Mouse (Mus musculus): Measurements from ENCODE around the gene Mfsd4a. TPM values are rescaled to one million over a fixed set of nuclear protein-coding genes. Genes with fewer than 3 reads are reported as not detected.

The Mfsd4a gene
- total and polyA plus RNA-seq, 2 experiments = 0.09 to 0.12 TPM

GRCm38 (mm10) chr1:132010632-132011501 lies 57.0 kb downstream of the Mfsd4a start:
- DNase-seq (ENCODE audit: extremely low read depth, low read depth, low spot score) = peak; percentile 77

GRCm38 (mm10) chr1:132008881-132009644 lies 58.8 kb downstream of the Mfsd4a start:
- Histone ChIP-seq H3K27me3 (ENCODE audit: control insufficient read depth, insufficient read depth, low read length) (no peaks in the 10 kb centered on the region), H3K36me3 (ENCODE audit: control insufficient read depth, insufficient read depth, low read length) (no peaks in the 10 kb centered on the region), H3K79me2 (ENCODE audit: control insufficient read depth, insufficient read depth, low read length) (peaks cover 24% of the 10 kb centered on the region), H3K4me1 (ENCODE audit: control insufficient read depth, insufficient read depth, low read length) (peaks cover 29% of the 10 kb centered on the region), H3K9ac (ENCODE audit: low read depth, low read length) (peak overlapping the region; percentile 68), H3K27ac (replicated peaks; ENCODE audit: insufficient read depth, low read depth, low read length) (peak overlapping the region; percentile 71), H3K4me3 (ENCODE audit: insufficient read depth, low read depth, low read length) (peak overlapping the region; percentile 65)
- no peak for DNase-seq (ENCODE audit: extremely low read depth, low read depth, low spot score)
- 15% methylated on average over 8 of the region's 8 CpGs for WGBS
- no peak for TF ChIP-seq POLR2A (IDR thresholded peaks at IDR 0.05; ENCODE audit: extremely low read depth, insufficient read depth, low read length)
- no peak for TF ChIP-seq CTCF (IDR thresholded peaks at IDR 0.05; ENCODE audit: low read depth, low read length)

More at GRCm38 (mm10) chr1:132010632-132011501, 57.0 kb downstream of the Mfsd4a start:
- Histone ChIP-seq H3K4me3 (ENCODE audit: insufficient read depth, low read depth, low read length) (no peak overlapping the region), H3K9ac (ENCODE audit: low read depth, low read length) (peak overlapping the region; percentile 23; the same call in 1 of the 2 replicates), H3K27ac (replicated peaks; ENCODE audit: insufficient read depth, low read depth, low read length) (peak overlapping the region; percentile 82), H3K27me3 (ENCODE audit: control insufficient read depth, insufficient read depth, low read length) (no peaks in the 10 kb centered on the region), H3K79me2 (ENCODE audit: control insufficient read depth, insufficient read depth, low read length) (peaks cover 31% of the 10 kb centered on the region), H3K4me1 (ENCODE audit: control insufficient read depth, insufficient read depth, low read length) (peaks cover 29% of the 10 kb centered on the region), H3K36me3 (ENCODE audit: control insufficient read depth, insufficient read depth, low read length) (peaks cover 7% of the 10 kb centered on the region; the same call in 1 of the 2 replicates)
- TF ChIP-seq POLR2A (IDR thresholded peaks at IDR 0.05; ENCODE audit: extremely low read depth, insufficient read depth, low read length) (no peak), CTCF (IDR thresholded peaks at IDR 0.05; ENCODE audit: low read depth, low read length) (no peak)
- WGBS = 49% methylated on average over 17 of the region's 17 CpGs

GRCm38 (mm10) chr1:132007828-132008827 lies 59.7 kb downstream of the Mfsd4a start:
- TF ChIP-seq POLR2A (IDR thresholded peaks at IDR 0.05; ENCODE audit: extremely low read depth, insufficient read depth, low read length) (no peak; the same call in none of the 2 replicates), CTCF (IDR thresholded peaks at IDR 0.05; ENCODE audit: low read depth, low read length) (no peak)
- Histone ChIP-seq H3K27ac (replicated peaks; ENCODE audit: insufficient read depth, low read depth, low read length) (peak overlapping the region; percentile 93), H3K79me2 (ENCODE audit: control insufficient read depth, insufficient read depth, low read length) (peaks cover 24% of the 10 kb centered on the region), H3K4me3 (ENCODE audit: insufficient read depth, low read depth, low read length) (peak overlapping the region; percentile 65), H3K9ac (ENCODE audit: low read depth, low read length) (peak overlapping the region; percentile 97), H3K4me1 (ENCODE audit: control insufficient read depth, insufficient read depth, low read length) (peaks cover 29% of the 10 kb centered on the region), H3K36me3 (ENCODE audit: control insufficient read depth, insufficient read depth, low read length) (no peaks in the 10 kb centered on the region), H3K27me3 (ENCODE audit: control insufficient read depth, insufficient read depth, low read length) (no peaks in the 10 kb centered on the region)
- DNase-seq (ENCODE audit: extremely low read depth, low read depth, low spot score) = peak; percentile 75
- 1% methylated on average over 72 of the region's 72 CpGs for WGBS

- TF ChIP-seq CTCF (IDR thresholded peaks at IDR 0.05; ENCODE audit: low read depth, low read length) (no peak), POLR2A (IDR thresholded peaks at IDR 0.05; ENCODE audit: extremely low read depth, insufficient read depth, low read length) (peak; percentile 81; the same call in 1 of the 2 replicates)
- Histone ChIP-seq H3K36me3 (ENCODE audit: control insufficient read depth, insufficient read depth, low read length) (no peaks in the 10 kb centered on the region), H3K27ac (replicated peaks; ENCODE audit: insufficient read depth, low read depth, low read length) (peak within 1 kb of the TSS; percentile 93), H3K4me1 (ENCODE audit: control insufficient read depth, insufficient read depth, low read length) (peaks cover 26% of the 10 kb centered on the region), H3K79me2 (ENCODE audit: control insufficient read depth, insufficient read depth, low read length) (peaks cover 17% of the 10 kb centered on the region), H3K9ac (ENCODE audit: low read depth, low read length) (peak within 1 kb of the TSS; percentile 97), H3K4me3 (ENCODE audit: insufficient read depth, low read depth, low read length) (peak within 1 kb of the TSS; percentile 62), H3K27me3 (ENCODE audit: control insufficient read depth, insufficient read depth, low read length) (no peaks in the 10 kb centered on the region)
- peak; percentile 83 for DNase-seq (ENCODE audit: extremely low read depth, low read depth, low spot score)
- under 1% methylated on average over 61 of the region's 61 CpGs for WGBS
Measured at GRCm38 (mm10) chr1:132007282-132007815, 60.5 kb downstream of the Mfsd4a start, which contains the start of gene Elk4. Gene Elk4, plus strand, starts transcription at chr1:132007607.
